Mouse (Mus musculus): ENCODE measurements at regions not wholly inside any gene's neighbourhood (a gene's known extent, or its start where the extent isn't known, plus 50 kb on each side); places are given as distances from the start of the nearest gene placed in this dataset.

DNA sequence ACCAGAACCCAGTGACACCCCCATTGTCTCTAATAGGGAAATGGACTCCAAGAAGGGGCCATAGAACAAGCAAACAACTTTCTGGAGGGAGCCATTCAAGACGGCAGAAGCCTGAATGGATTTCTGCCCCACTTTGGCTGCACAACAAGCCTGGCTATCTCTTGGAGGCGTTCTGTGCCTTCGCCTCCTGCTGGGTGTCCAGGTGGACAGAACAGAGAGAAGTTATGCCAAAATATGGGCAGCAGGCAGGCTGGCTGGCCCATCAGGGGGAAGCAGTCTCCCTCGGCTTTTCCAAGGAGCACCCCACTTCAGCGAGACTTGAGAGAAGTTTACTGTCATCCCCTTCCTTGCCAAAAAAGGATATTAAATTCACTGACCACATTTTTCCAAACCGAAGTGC lies 65.8 kb upstream of the Pkdcc start:
- no peak for TF ChIP-seq POLR2A (IDR thresholded peaks at IDR 0.05; ENCODE audit: borderline replicate concordance, low read depth, low read length)
- TF ChIP-seq CTCF (IDR thresholded peaks at IDR 0.05; ENCODE audit: low read depth, low read length) = no peak

Measured in bone marrow macrophage, adult 2 months (primary cell).